Mouse (Mus musculus): ENCODE data around the gene Hhatl. TPM values are rescaled to one million over a fixed set of nuclear protein-coding genes. Genes with fewer than 3 reads are reported as not detected.

Gene Hhatl
- polyA plus RNA-seq, 1 experiment from 2014 or later, result 17.8 TPM

DNA sequence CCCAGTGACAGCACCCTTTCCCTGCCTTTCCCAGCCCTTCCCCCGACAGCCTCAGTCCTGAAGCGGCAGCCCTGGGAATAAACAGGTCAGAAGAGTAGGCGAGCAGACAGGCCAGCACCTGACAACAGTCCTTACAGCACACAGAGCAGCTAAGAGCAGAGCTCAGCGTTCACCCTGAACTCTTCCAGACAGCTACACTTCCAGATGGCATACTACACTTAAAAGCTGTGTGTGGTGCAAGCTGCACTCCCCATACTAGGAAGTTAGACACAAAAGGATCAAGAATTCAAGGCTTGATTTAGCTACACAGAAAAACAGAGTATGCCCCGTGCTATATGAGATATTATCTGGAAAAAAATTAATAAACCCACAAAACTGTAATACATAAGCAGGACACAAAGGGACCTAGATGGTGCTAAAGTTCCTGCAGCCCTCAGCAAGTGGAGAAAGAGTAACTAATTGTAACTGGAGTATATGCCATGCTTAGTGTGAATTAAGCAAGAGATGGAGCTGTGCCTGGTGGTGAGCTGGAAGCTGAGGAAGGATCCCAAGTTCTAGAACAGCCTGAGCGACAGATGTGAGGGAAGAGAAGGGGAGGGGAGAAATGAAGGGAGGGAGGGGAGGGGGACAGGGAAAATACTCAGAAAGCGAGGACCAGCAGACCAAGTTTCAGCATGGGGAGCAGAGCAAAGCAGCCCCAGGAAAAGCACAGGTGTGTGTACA lies 37.1 kb upstream of the Hhatl start:
- Histone ChIP-seq H3K27ac (replicated peaks in 1 of 2; ENCODE audit: control insufficient read depth in 1 of 2, insufficient read depth in 1 of 2, low read depth in 2 of 2, low read length in 2 of 2) (no peak overlapping the region), H3K9me3 (ENCODE audit: control insufficient read depth, low read length) (no peaks in the 10 kb centered on the region), H3K36me3 (ENCODE audit: control insufficient read depth, insufficient read depth, low read length) (no peaks in the 10 kb centered on the region), H3K9ac (ENCODE audit: low read length) (no peak overlapping the region), H3K27me3 (ENCODE audit: control insufficient read depth, insufficient read depth, low read length) (no peaks in the 10 kb centered on the region), H3K4me1 (ENCODE audit: control insufficient read depth in 2 of 2, insufficient read depth in 2 of 2, low read length in 2 of 2) (no peaks in the 10 kb centered on the region), H3K4me3 (ENCODE audit: control insufficient read depth in 1 of 2, insufficient read depth in 1 of 2, low read depth in 1 of 2, low read length in 2 of 2) (no peak overlapping the region), H3K4me2 (ENCODE audit: low read length) (no peak overlapping the region)
- no peak for ATAC-seq (ENCODE audit: insufficient number of reproducible peaks, insufficient read depth, low FRiP score, low read depth)
- WGBS, result 51% methylated on average over 7 of the region's 7 CpGs

GRCm38 (mm10) chr9:121828314-121828713 lies 36.0 kb upstream of the Hhatl start:
- no peak overlapping the region for H3K4me2 ChIP-seq (ENCODE audit: low read length)
- no peak overlapping the region for H3K9ac ChIP-seq (ENCODE audit: low read length)
- no peak for ATAC-seq (ENCODE audit: insufficient number of reproducible peaks, insufficient read depth, low FRiP score, low read depth)
- no peaks in the 10 kb centered on the region for H3K4me1 ChIP-seq (ENCODE audit: control insufficient read depth in 2 of 2, insufficient read depth in 2 of 2, low read length in 2 of 2)
- no peaks in the 10 kb centered on the region for H3K27me3 ChIP-seq (ENCODE audit: control insufficient read depth, insufficient read depth, low read length)
- no peak overlapping the region for H3K27ac ChIP-seq (replicated peaks in 1 of 2; ENCODE audit: control insufficient read depth in 1 of 2, insufficient read depth in 1 of 2, low read depth in 2 of 2, low read length in 2 of 2)
- no peaks in the 10 kb centered on the region for H3K36me3 ChIP-seq (ENCODE audit: control insufficient read depth, insufficient read depth, low read length)
- WGBS, result 44% methylated on average over 6 of the region's 6 CpGs
- no peaks in the 10 kb centered on the region for H3K9me3 ChIP-seq (ENCODE audit: control insufficient read depth, low read length)
- H3K4me3 ChIP-seq (ENCODE audit: control insufficient read depth in 1 of 2, insufficient read depth in 1 of 2, low read depth in 1 of 2, low read length in 2 of 2), result no peak overlapping the region

DNA sequence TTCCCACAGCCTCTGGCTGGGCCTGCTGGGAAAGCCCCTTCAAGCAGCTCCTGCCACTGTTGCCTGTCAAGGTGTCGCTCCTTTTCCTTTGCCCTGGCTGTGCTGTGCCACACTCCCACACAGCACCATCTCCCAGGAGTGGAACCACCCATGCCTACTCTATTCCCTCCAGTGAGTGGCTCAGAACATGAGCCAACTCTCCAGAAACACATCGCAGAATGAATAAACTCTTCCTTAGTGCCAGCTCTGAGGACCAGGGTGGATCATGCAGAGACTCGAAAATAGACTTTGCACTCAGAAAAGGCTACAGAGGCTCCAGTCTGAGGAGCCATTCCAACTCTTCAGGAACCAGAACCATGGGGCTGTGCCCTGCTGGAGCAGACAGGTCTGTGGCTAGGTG lies 34.0 kb upstream of the Hhatl start:
- WGBS, result 84% methylated on average over 3 of the region's 3 CpGs
- H3K4me3 ChIP-seq (ENCODE audit: control insufficient read depth in 1 of 2, insufficient read depth in 1 of 2, low read depth in 1 of 2, low read length in 2 of 2), result no peak overlapping the region
- H3K9ac ChIP-seq (ENCODE audit: low read length), result no peak overlapping the region
- no peak for ATAC-seq (ENCODE audit: insufficient number of reproducible peaks, insufficient read depth, low FRiP score, low read depth)
- H3K4me2 ChIP-seq (ENCODE audit: low read length), result no peak overlapping the region
- no peaks in the 10 kb centered on the region; a peak in 1 of 4 replicates for H3K4me1 ChIP-seq (ENCODE audit: control insufficient read depth in 2 of 2, insufficient read depth in 2 of 2, low read length in 2 of 2)
- H3K9me3 ChIP-seq (ENCODE audit: control insufficient read depth, low read length), result no peaks in the 10 kb centered on the region
- H3K27me3 ChIP-seq (ENCODE audit: control insufficient read depth, insufficient read depth, low read length), result no peaks in the 10 kb centered on the region
- H3K36me3 ChIP-seq (ENCODE audit: control insufficient read depth, insufficient read depth, low read length), result no peaks in the 10 kb centered on the region
- H3K27ac ChIP-seq (replicated peaks in 1 of 2; ENCODE audit: control insufficient read depth in 1 of 2, insufficient read depth in 1 of 2, low read depth in 2 of 2, low read length in 2 of 2), result no peak overlapping the region

GRCm38 (mm10) chr9:121823991-121824390 lies 31.7 kb upstream of the Hhatl start:
- no peak overlapping the region for H3K27ac ChIP-seq (replicated peaks in 1 of 2; ENCODE audit: control insufficient read depth in 1 of 2, insufficient read depth in 1 of 2, low read depth in 2 of 2, low read length in 2 of 2)
- WGBS, result 68% methylated on average over 7 of the region's 7 CpGs

DNA sequence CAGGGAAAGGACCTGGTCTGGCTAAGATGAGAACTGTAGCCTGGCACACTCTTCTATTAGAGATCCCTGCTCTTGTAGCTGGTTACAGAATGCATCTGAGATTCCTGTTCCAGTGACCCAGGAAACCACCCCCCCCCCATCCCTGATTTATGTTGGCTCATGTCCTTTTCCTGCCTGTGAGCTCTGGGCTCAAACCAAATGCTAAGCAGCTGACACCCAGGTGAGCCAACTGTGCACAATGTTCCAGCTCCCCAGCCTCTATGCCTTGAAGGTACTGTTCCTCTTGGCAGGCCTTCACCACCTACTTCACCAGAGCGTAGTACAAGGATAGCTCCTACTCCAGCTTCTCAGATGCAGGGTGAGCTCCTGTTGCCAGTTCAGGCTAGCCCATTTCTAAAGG lies 30.7 kb upstream of the Hhatl start:
- Histone ChIP-seq H3K9ac (ENCODE audit: low read length) (no peak overlapping the region), H3K4me1 (ENCODE audit: control insufficient read depth in 2 of 2, insufficient read depth in 2 of 2, low read length in 2 of 2) (no peaks in the 10 kb centered on the region; a peak in 1 of 4 replicates), H3K4me3 (ENCODE audit: control insufficient read depth in 1 of 2, insufficient read depth in 1 of 2, low read depth in 1 of 2, low read length in 2 of 2) (no peak overlapping the region), H3K27me3 (ENCODE audit: control insufficient read depth, insufficient read depth, low read length) (no peaks in the 10 kb centered on the region), H3K9me3 (ENCODE audit: control insufficient read depth, low read length) (no peaks in the 10 kb centered on the region), H3K27ac (replicated peaks in 1 of 2; ENCODE audit: control insufficient read depth in 1 of 2, insufficient read depth in 1 of 2, low read depth in 2 of 2, low read length in 2 of 2) (no peak overlapping the region), H3K4me2 (ENCODE audit: low read length) (no peak overlapping the region), H3K36me3 (ENCODE audit: control insufficient read depth, insufficient read depth, low read length) (no peaks in the 10 kb centered on the region)
- ATAC-seq (ENCODE audit: insufficient number of reproducible peaks, insufficient read depth, low FRiP score, low read depth), result no peak
- 93% methylated on average over 1 of the region's 1 CpGs for WGBS

More at GRCm38 (mm10) chr9:121823991-121824390, 31.7 kb upstream of the Hhatl start:
- ATAC-seq (ENCODE audit: insufficient number of reproducible peaks, insufficient read depth, low FRiP score, low read depth), result no peak
- Histone ChIP-seq H3K36me3 (ENCODE audit: control insufficient read depth, insufficient read depth, low read length) (no peaks in the 10 kb centered on the region), H3K4me2 (ENCODE audit: low read length) (no peak overlapping the region), H3K9me3 (ENCODE audit: control insufficient read depth, low read length) (no peaks in the 10 kb centered on the region), H3K4me1 (ENCODE audit: control insufficient read depth in 2 of 2, insufficient read depth in 2 of 2, low read length in 2 of 2) (no peaks in the 10 kb centered on the region; a peak in 1 of 4 replicates), H3K9ac (ENCODE audit: low read length) (no peak overlapping the region), H3K27me3 (ENCODE audit: control insufficient read depth, insufficient read depth, low read length) (no peaks in the 10 kb centered on the region), H3K4me3 (ENCODE audit: control insufficient read depth in 1 of 2, insufficient read depth in 1 of 2, low read depth in 1 of 2, low read length in 2 of 2) (no peak overlapping the region)

DNA sequence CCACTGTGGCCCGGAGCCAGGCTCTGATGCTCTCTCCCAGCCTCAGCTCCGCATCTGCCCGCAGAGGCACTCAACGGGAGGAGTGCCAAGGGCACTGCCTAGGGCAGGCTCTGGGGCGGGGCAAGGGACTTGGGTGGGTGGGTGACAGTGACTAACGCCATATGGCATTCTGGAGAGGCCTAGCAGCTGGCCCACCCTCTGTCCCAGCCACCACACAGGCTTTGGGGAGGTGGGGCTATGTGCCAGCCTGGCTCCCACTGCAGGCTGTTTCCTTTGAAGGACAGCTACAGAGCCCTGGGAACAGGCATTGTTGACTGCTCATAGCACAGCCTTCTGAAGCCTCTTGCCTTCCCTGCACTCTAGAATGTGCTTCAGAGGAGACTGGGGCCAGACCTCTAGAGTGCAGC lies 30.3 kb upstream of the Hhatl start:
- Histone ChIP-seq H3K4me2 (ENCODE audit: low read length) (no peak overlapping the region), H3K27ac (replicated peaks in 1 of 2; ENCODE audit: control insufficient read depth in 1 of 2, insufficient read depth in 1 of 2, low read depth in 2 of 2, low read length in 2 of 2) (no peak overlapping the region), H3K9ac (ENCODE audit: low read length) (no peak overlapping the region), H3K4me1 (ENCODE audit: control insufficient read depth in 2 of 2, insufficient read depth in 2 of 2, low read length in 2 of 2) (no peaks in the 10 kb centered on the region; a peak in 1 of 4 replicates), H3K9me3 (ENCODE audit: control insufficient read depth, low read length) (no peaks in the 10 kb centered on the region), H3K27me3 (ENCODE audit: control insufficient read depth, insufficient read depth, low read length) (no peaks in the 10 kb centered on the region), H3K36me3 (ENCODE audit: control insufficient read depth, insufficient read depth, low read length) (no peaks in the 10 kb centered on the region), H3K4me3 (ENCODE audit: control insufficient read depth in 1 of 2, insufficient read depth in 1 of 2, low read depth in 1 of 2, low read length in 2 of 2) (no peak overlapping the region)
- ATAC-seq (ENCODE audit: insufficient number of reproducible peaks, insufficient read depth, low FRiP score, low read depth), result no peak
- WGBS, result 68% methylated on average over 6 of the region's 6 CpGs

GRCm38 (mm10) chr9:121820765-121821164 lies 28.5 kb upstream of the Hhatl start:
- no peaks in the 10 kb centered on the region; a peak in 1 of 4 replicates for H3K4me1 ChIP-seq (ENCODE audit: control insufficient read depth in 2 of 2, insufficient read depth in 2 of 2, low read length in 2 of 2)
- no peak overlapping the region for H3K4me3 ChIP-seq (ENCODE audit: control insufficient read depth in 1 of 2, insufficient read depth in 1 of 2, low read depth in 1 of 2, low read length in 2 of 2)
- no peak for ATAC-seq (ENCODE audit: insufficient number of reproducible peaks, insufficient read depth, low FRiP score, low read depth)
- 68% methylated on average over 5 of the region's 5 CpGs for WGBS
- H3K9me3 ChIP-seq (ENCODE audit: control insufficient read depth, low read length), result no peaks in the 10 kb centered on the region
- H3K36me3 ChIP-seq (ENCODE audit: control insufficient read depth, insufficient read depth, low read length), result no peaks in the 10 kb centered on the region
- H3K4me2 ChIP-seq (ENCODE audit: low read length), result no peak overlapping the region
- no peak overlapping the region for H3K9ac ChIP-seq (ENCODE audit: low read length)
- no peaks in the 10 kb centered on the region for H3K27me3 ChIP-seq (ENCODE audit: control insufficient read depth, insufficient read depth, low read length)
- no peak overlapping the region for H3K27ac ChIP-seq (replicated peaks in 1 of 2; ENCODE audit: control insufficient read depth in 1 of 2, insufficient read depth in 1 of 2, low read depth in 2 of 2, low read length in 2 of 2)

Measured in heart, embryonic 14.5 days (tissue).